Mouse (Mus musculus) brain, embryonic 14.5 days (tissue): ENCODE measurements around the gene Zfp276.

ENCODE experiments used
- CTCF ChIP-seq: fragments of 200-500 bp; IDR thresholded peaks from 2 replicates; pipeline ENCODE4 v1.5.1; 2012; ENCODE audit warnings: inconsistent platforms, mild to moderate bottlenecking, moderate library complexity, borderline replicate concordance; ENCODE audit not compliant: insufficient read depth, insufficient read length; ENCODE audit errors: extremely low read depth
- POLR2A ChIP-seq: fragments of 200-500 bp; IDR thresholded peaks from 2 replicates; pipeline ENCODE4 v1.6.1; 2012; ENCODE audit warnings: mild to moderate bottlenecking, inconsistent platforms, borderline replicate concordance; ENCODE audit not compliant: poor library complexity, insufficient read depth, insufficient read length, severe bottlenecking; ENCODE audit errors: extremely low read depth

DNA sequence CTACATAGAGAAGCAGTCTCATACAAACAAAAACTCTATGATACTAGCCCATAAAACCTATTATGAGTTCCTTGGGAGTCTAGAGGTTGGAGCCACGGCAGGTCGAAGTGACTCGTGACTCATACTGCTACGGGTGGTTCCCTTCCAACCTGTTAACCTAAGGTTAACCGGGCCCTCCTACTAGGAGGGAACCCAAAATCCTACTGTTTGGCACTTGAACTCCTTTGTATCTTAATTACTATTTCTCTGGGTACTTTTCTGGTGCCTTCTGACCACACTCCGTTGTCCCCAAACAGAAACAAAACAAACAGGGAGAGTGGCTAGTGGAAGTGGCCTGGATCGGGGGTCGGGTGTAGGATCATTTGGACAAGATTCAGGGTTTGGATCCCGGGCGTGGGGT is 42.1 kb upstream of the Zfp276 start:
- TF ChIP-seq CTCF, result no peak
- no peak for TF ChIP-seq POLR2A
